Mouse (Mus musculus) leukemia stem cell, adult 10-12 weeks (primary cell): ENCODE measurements around the gene Zbp1. TPM values are rescaled to one million over a fixed set of nuclear protein-coding genes. Genes with fewer than 3 reads are reported as not detected.

Experiments
- polyA plus RNA-seq: library from polyadenylated mRNA; stranded (reverse); fragments of >175 nt; gene quantifications from 2 replicates; pipeline ENCODE4 v1.2.3, GENCODE M21; 2012; ENCODE audit warnings: low replicate concordance

Gene Zbp1
- polyA plus RNA-seq: 1.6 and 3.8 TPM in 2 replicates

DNA sequence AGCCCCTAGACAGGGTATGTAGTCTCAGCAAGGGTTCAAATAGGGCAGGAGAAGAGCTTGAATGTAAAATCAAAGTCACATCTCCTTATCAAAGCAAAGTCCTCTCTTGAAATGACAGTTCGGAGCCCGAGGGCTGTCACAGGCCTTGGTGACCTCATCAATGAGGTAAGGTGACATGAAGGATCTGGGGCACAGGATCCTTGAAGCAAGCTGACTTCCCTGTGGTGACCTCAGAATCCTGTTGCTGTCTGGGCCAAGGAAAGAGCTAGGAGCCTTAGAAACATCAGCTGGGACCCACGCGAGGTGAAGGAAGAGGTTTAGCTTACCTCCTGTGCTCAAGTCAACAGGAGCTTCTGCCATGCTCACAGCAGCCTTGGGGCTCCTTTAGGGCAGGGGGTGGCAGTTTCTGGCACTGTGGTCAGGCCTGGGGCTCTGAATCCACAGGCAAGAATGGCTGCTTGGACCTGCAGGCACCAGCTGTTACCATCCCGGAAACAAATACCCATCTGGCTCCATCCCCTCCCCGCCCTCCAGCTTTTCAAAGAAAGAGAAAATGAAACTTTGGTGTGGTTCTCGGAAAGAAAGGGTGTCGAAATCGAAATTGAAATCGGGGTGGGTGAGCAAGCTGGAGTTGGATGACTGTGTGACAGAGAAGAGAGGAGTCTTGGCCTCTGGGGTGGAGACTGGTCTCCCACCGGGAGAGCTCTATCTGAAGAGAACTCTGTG lies at the start of gene Zbp1:
TSS of gene Zbp1 (minus strand) at position 508 of the 726 bp plus-strand sequence.

Other genes starting within 250 kb of the Zbp1 start
- 0.10 TPM in 1 of 2 replicates, not detected in the other for gene Spo11, start 241.2 kb downstream of the Zbp1 start, polyA plus RNA-seq
- 43.8 and 49.7 TPM in 2 replicates for gene Rae1, start 218.8 kb downstream of the Zbp1 start, polyA plus RNA-seq
- gene Rbm38, start 198.4 kb downstream of the Zbp1 start, polyA plus RNA-seq: 710 and 1,488 TPM in 2 replicates
- gene Ctcfl, start 99.4 kb downstream of the Zbp1 start, polyA plus RNA-seq: not detected in 2 replicates
- gene Pck1, start 65.9 kb downstream of the Zbp1 start, polyA plus RNA-seq: not detected in 2 replicates
- 12.8 and 28.9 TPM in 2 replicates for gene Pmepa1, start 57.6 kb upstream of the Zbp1 start, polyA plus RNA-seq